Mouse (Mus musculus): ENCODE measurements around the gene Gm1604a. TPM values are rescaled to one million over a fixed set of nuclear protein-coding genes. Genes with fewer than 3 reads are reported as not detected.
"Not testable (repeated sequence)": the region's sequence is repeated elsewhere in the genome, so short reads cannot be mapped to it uniquely, and the experiment has no call there.

Gm1604a gene
- polyA plus RNA-seq, 1 experiment from 2014 or later = not detected

- not testable (repeated sequence) for H3K36me3 ChIP-seq; H3K27me3 ChIP-seq; H3K9ac ChIP-seq (replicated peaks); H3K4me2 ChIP-seq; H3K4me3 ChIP-seq (replicated peaks); H3K27ac ChIP-seq; H3K9me3 ChIP-seq; H3K4me1 ChIP-seq (replicated peaks); ATAC-seq (ENCODE audit: insufficient number of reproducible peaks, insufficient read depth, low FRiP score, low TSS enrichment, low read depth)
- WGBS = 89% methylated on average over 5 of the region's 6 CpGs
Measured at GRCm38 (mm10) chr17:7075519-7075918, 50.2 kb downstream of the Gm1604a start.

- H3K36me3 ChIP-seq; H3K9ac ChIP-seq (replicated peaks); H3K4me3 ChIP-seq (replicated peaks); H3K9me3 ChIP-seq; H3K4me2 ChIP-seq; H3K4me1 ChIP-seq (replicated peaks); H3K27me3 ChIP-seq; ATAC-seq (ENCODE audit: insufficient number of reproducible peaks, insufficient read depth, low FRiP score, low TSS enrichment, low read depth); H3K27ac ChIP-seq: not testable (repeated sequence)
- WGBS = 10% methylated on average over 2 of the region's 4 CpGs
Measured at GRCm38 (mm10) chr17:7079558-7079957, 54.2 kb downstream of the Gm1604a start.

DNA sequence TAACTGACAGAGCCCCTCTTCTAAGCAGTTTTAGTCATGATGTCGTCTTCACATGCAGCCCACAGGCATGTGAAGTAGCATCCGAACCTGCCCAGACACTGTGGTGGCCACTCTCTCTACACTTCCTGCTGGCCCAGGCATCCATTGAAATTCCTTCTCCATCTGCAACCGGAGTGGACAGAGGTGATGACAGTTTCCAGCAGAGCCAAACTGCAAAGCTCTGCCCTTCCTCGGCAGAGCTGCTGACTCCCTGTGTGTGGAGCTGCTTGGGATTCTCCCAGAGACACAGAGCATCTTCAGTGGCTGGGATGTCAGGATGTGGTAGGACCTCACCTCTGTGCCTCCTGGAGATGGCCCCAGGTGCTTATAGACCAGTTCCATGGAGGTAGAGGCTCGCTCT lies 59.2 kb downstream of the Gm1604a start:
- not testable (repeated sequence) for H3K4me1 ChIP-seq (replicated peaks); H3K9me3 ChIP-seq; H3K36me3 ChIP-seq; H3K27ac ChIP-seq; H3K4me3 ChIP-seq (replicated peaks); H3K27me3 ChIP-seq; ATAC-seq (ENCODE audit: insufficient number of reproducible peaks, insufficient read depth, low FRiP score, low TSS enrichment, low read depth); H3K9ac ChIP-seq (replicated peaks); H3K4me2 ChIP-seq
- WGBS = no CpG with 5 or more reads among the region's 5 CpGs

DNA sequence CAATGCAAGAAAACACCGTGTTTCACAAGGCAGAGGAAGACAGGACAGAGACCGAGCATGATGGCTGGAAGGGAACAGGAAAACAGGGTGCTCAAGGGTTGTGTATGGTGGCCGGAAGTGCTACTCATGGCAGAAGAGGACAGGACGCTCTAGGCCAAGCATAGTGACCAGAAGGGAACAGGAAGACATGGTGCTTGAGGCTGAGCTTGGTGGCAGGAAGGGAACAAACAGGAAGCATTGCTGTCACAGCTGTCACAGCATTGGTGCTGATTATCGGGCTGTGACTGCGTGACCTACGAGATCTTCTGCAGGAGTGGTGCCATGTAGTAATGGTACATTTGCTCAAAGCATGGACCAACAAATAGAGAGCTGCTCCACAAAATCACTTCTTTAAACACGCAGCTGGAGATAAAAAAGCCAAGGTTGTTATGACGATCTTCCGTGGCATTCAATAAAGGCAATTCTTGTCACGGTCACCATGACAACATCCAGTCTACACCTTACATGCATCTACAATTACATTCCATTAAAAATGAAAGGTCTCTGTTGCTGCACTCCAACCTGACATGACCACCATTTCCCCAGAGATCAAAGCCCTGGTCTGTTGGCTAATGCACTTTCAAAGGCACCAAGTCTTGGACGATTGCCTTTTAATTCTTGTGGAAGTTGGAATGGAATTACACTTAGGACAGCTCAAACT lies 60.3 kb downstream of the Gm1604a start:
- not testable (repeated sequence) for H3K9me3 ChIP-seq; H3K4me2 ChIP-seq; H3K27me3 ChIP-seq; H3K4me1 ChIP-seq (replicated peaks); H3K9ac ChIP-seq (replicated peaks); H3K4me3 ChIP-seq (replicated peaks); H3K27ac ChIP-seq; ATAC-seq (ENCODE audit: insufficient number of reproducible peaks, insufficient read depth, low FRiP score, low TSS enrichment, low read depth); H3K36me3 ChIP-seq
- no CpG with 5 or more reads among the region's 12 CpGs for WGBS

DNA sequence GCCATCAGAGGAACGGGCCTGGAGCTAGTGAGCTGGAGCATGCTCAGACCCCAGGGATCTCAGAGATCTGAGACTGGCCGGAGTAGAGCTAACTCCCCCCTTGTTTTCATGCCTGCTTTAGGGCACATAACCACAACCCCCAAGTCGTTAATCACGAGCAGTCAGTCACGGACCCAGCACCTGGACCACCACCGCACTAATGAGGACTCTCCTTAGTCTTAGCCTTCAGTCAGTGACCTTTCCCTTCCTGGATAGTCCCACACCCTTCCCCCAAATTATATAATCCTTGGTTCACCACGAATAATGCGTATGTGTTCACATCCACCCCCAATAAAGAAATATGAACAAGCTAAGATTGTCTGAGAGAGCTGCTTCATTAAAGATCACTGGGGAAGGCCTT lies 61.5 kb downstream of the Gm1604a start:
- 49% methylated on average over 6 of the region's 8 CpGs for WGBS
- not testable (repeated sequence) for H3K9ac ChIP-seq (replicated peaks); H3K4me1 ChIP-seq (replicated peaks)

DNA sequence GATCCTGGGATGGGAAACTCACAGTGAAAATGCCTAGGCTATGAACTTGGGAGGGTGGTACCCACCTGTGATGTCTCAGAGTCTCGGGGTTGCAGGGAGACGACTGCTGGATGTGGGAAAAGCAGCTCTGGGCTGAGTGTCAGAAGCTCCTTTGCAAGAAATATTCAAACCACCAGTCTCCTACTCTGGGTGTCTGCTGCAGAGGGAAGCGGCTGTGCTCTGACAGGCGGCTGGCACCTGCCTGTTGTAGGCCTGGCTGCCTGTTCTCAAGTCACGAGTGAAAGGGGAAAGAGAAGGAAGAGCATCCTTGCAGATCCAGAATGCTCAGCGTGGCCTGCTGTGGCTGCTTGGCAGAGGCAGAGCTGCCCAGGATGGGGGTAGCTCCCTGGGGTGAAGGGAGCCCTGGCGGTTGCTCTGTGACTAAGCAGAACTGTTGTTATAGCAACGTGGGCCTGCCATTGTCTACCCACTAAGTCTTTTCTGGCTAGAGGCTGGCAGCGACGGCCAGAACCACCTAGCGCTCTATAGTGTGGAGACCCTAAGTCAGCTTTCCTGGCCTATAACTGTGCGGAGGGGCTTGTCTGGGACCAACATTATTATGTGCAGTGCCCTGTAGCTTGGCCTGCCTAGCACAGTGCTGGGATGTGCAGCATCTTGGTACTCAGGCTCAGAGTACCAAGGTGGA lies 72.6 kb downstream of the Gm1604a start:
- not testable (repeated sequence) for H3K4me3 ChIP-seq (replicated peaks); H3K36me3 ChIP-seq; H3K27ac ChIP-seq; H3K4me2 ChIP-seq; ATAC-seq (ENCODE audit: insufficient number of reproducible peaks, insufficient read depth, low FRiP score, low TSS enrichment, low read depth); H3K9ac ChIP-seq (replicated peaks); H3K9me3 ChIP-seq; H3K27me3 ChIP-seq; H3K4me1 ChIP-seq (replicated peaks)
- WGBS = no CpG with 5 or more reads among the region's 12 CpGs

More for the DNA sequence above, 61.5 kb downstream of the Gm1604a start:
- H3K27me3 ChIP-seq; ATAC-seq (ENCODE audit: insufficient number of reproducible peaks, insufficient read depth, low FRiP score, low TSS enrichment, low read depth); H3K36me3 ChIP-seq; H3K9me3 ChIP-seq; H3K27ac ChIP-seq; H3K4me2 ChIP-seq; H3K4me3 ChIP-seq (replicated peaks): not testable (repeated sequence)

GRCm38 (mm10) chr17:7099096-7099495 lies 73.7 kb downstream of the Gm1604a start:
- 75% methylated on average over 7 of the region's 10 CpGs for WGBS
- ATAC-seq (ENCODE audit: insufficient number of reproducible peaks, insufficient read depth, low FRiP score, low TSS enrichment, low read depth); H3K36me3 ChIP-seq: not testable (repeated sequence)

DNA sequence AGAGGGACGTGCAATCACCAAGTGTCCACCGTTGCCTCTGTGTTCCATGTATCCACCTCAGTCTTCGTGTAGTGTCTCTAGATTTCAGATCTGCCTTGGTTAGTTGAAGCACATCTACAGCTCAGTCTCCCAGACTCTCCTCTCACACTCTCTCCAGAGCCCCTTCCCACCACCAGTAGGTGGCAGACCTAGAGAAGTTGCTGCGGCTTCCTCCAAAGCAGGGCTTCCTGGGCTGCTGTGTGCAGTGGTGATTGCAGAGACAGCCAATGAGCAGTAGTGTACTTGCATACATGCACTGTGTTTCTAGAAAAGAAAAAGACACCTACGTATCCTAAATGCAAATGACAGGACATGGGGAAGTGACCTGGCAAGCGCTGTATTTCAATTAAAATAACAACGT lies 77.6 kb downstream of the Gm1604a start:
- H3K27me3 ChIP-seq = not testable (repeated sequence)

More at GRCm38 (mm10) chr17:7099096-7099495, 73.7 kb downstream of the Gm1604a start:
- H3K9me3 ChIP-seq; H3K27ac ChIP-seq; H3K4me3 ChIP-seq (replicated peaks); H3K27me3 ChIP-seq; H3K4me2 ChIP-seq; H3K9ac ChIP-seq (replicated peaks); H3K4me1 ChIP-seq (replicated peaks): not testable (repeated sequence)

DNA sequence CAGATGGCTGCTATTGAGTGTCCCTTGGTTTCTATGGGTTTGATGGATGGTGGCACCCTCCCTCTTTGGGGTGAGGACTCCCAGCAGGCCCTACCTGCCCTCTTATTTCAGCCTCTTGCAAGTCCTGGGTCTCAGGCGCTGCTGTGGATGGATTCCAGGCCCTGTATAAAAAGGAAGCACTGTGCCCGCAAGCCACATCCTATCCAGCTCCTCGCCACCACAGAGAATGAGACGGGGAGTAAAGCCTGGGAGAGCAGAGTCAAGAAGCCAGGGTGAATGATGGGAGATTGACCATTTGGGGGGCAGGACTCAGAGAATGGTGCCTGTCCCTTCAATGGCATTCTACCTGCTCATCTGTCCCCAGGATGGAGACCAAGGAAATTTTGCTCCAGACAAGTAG lies 86.3 kb downstream of the Gm1604a start:
- H3K4me3 ChIP-seq (replicated peaks); H3K27me3 ChIP-seq; H3K9me3 ChIP-seq; H3K4me1 ChIP-seq (replicated peaks); H3K4me2 ChIP-seq; H3K27ac ChIP-seq; ATAC-seq (ENCODE audit: insufficient number of reproducible peaks, insufficient read depth, low FRiP score, low TSS enrichment, low read depth); H3K36me3 ChIP-seq; H3K9ac ChIP-seq (replicated peaks): not testable (repeated sequence)
- WGBS = 94% methylated on average over 4 of the region's 4 CpGs

More for the DNA sequence above, 77.6 kb downstream of the Gm1604a start:
- not testable (repeated sequence) for ATAC-seq (ENCODE audit: insufficient number of reproducible peaks, insufficient read depth, low FRiP score, low TSS enrichment, low read depth); H3K27ac ChIP-seq; H3K4me1 ChIP-seq (replicated peaks); H3K36me3 ChIP-seq; H3K4me2 ChIP-seq; H3K4me3 ChIP-seq (replicated peaks); H3K9me3 ChIP-seq; H3K9ac ChIP-seq (replicated peaks)
- no CpG with 5 or more reads among the region's 7 CpGs for WGBS

DNA sequence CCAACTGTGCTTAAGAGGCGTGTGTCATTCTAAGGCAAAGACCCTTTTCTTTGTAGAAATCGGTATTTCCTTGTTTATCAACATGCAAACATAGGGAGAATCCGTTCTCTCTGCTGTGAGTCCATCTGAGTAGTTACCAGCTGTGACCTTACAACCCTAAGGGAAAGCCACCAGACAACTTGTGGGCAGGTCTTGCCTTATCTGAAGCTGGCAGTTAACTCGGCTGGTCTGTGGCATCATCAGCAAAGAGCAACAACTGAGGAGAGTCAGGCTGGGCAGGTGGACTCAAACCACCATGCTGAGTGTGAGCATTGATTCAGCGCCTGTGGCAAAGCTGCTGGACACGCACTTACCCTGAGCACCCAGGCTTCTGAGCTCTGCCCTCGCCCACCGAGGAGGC lies 90.9 kb downstream of the Gm1604a start:
- not testable (repeated sequence) for H3K27me3 ChIP-seq; ATAC-seq (ENCODE audit: insufficient number of reproducible peaks, insufficient read depth, low FRiP score, low TSS enrichment, low read depth); H3K9ac ChIP-seq (replicated peaks); H3K4me3 ChIP-seq (replicated peaks); H3K27ac ChIP-seq; H3K4me2 ChIP-seq; H3K9me3 ChIP-seq; H3K36me3 ChIP-seq; H3K4me1 ChIP-seq (replicated peaks)
- 86% methylated on average over 7 of the region's 8 CpGs for WGBS

DNA sequence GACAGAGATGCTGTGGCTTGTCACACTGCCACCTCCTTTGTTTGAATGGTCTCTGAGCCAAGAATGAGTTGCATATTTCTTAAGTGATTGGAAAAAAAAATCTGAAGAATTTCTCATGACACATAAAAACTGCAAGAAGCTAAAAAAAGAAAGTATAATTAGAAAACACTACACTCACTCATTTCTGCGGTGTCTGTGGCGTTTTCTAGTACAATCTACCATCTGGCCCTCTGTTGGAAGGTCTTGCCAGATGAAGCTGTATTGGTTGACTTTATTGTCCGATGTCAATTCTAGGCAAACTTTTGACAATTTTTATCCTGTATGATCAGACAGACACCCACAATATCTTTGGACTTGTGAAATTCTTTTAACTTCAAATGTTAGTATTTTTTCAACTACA lies 95.5 kb downstream of the Gm1604a start:
- H3K27ac ChIP-seq; H3K4me2 ChIP-seq; H3K36me3 ChIP-seq; H3K9ac ChIP-seq (replicated peaks); H3K4me3 ChIP-seq (replicated peaks); ATAC-seq (ENCODE audit: insufficient number of reproducible peaks, insufficient read depth, low FRiP score, low TSS enrichment, low read depth); H3K27me3 ChIP-seq; H3K4me1 ChIP-seq (replicated peaks); H3K9me3 ChIP-seq: not testable (repeated sequence)
- 91% methylated on average over 3 of the region's 3 CpGs for WGBS

DNA sequence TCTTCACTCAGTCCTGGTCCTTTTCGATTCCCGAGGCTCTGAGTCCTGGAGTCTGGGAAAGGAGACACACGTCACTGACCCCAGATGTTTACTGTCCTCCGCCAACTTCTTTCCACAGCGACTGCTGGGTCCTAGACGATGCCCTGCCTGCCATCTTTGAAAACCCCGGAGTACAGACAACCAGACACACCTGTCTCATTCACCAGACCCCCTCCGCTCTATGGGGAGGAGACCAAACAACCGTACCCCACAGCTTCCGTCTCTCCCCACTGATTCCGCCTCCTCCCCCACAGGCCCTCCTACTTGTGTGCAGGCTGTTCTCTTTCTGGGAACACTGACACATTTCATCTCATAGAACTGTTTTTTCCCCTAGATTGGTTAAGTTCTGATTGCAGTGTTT lies 97.2 kb downstream of the Gm1604a start:
- H3K27ac ChIP-seq; H3K9ac ChIP-seq (replicated peaks); ATAC-seq (ENCODE audit: insufficient number of reproducible peaks, insufficient read depth, low FRiP score, low TSS enrichment, low read depth); H3K4me3 ChIP-seq (replicated peaks); H3K27me3 ChIP-seq; H3K4me1 ChIP-seq (replicated peaks); H3K9me3 ChIP-seq; H3K36me3 ChIP-seq; H3K4me2 ChIP-seq: not testable (repeated sequence)
- 80% methylated on average over 11 of the region's 11 CpGs for WGBS
